Mouse (Mus musculus) embryo, embryonic 10 days (tissue): Measurements from ENCODE around the gene Dnah10.
A peak's percentile ranks its signal among the peaks of the same experiment; 100 is the strongest.

Source experiments
- DNase-seq: peaks from one replicate; pipeline ENCODE4 v3.0.0-alpha.2; 2015; ENCODE audit warnings: low spot score

Gene Dnah10

DNA sequence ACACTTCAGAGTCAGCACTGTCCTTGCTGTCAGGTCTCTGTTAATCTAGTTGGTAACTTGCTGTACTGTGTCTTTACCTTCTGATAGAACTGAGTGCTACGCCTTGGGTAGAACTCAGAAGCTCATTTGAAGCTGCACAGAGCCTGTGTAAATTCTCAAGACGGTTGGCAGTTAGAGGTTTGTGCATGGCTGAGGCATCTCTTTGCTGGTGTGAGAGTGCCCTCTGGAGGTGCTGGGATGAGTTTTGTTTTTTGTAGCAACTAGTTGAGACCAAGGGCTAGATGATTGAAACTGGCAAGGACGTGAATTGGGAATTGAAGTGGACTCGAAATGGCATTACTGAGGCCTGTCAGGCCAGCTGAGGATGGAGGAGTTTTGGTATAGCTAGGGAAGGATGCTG lies 144.1 kb downstream of the Dnah10 start:
- DNase-seq: peak; percentile 51

DNA sequence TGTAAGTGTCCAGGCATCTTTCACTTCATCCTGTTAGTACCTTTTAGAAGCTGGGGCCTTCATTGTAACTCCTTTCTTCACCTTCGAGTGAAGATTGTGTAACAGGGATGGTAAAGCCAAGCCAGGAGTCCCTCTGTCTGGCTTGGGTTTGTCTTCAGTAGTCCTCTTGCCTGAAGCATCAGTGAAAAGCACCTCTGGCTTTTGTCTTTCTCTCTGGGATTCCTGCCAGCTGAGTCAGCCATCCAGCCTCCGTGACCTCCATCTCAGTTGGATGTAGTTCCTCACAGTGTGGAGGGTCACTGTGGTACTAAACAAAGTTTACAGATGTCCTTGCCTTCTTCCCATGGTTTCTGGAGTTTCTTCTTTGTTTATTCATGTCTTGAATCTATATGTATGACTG lies 147.1 kb downstream of the Dnah10 start:
- DNase-seq: no peak

DNA sequence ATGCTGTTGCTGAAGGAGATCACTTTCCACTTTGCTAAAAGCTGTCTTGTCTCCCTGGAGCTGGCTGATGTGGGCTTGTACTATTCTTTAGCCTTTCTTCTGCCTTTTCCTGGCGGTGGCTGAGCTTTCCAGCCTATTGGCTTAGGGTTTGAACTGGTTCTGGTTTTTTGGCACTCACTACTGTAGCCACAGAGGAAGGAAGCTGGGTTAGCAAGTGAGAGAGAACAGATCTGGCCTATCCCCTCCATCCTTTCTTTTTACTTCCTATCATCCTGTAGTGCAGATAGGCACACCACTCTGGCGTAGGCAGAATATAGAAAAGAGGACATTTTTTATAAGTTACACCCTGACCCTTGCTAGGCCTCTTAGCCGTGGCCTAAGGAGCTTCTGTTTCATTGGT lies 148.2 kb downstream of the Dnah10 start:
- DNase-seq: no peak

DNA sequence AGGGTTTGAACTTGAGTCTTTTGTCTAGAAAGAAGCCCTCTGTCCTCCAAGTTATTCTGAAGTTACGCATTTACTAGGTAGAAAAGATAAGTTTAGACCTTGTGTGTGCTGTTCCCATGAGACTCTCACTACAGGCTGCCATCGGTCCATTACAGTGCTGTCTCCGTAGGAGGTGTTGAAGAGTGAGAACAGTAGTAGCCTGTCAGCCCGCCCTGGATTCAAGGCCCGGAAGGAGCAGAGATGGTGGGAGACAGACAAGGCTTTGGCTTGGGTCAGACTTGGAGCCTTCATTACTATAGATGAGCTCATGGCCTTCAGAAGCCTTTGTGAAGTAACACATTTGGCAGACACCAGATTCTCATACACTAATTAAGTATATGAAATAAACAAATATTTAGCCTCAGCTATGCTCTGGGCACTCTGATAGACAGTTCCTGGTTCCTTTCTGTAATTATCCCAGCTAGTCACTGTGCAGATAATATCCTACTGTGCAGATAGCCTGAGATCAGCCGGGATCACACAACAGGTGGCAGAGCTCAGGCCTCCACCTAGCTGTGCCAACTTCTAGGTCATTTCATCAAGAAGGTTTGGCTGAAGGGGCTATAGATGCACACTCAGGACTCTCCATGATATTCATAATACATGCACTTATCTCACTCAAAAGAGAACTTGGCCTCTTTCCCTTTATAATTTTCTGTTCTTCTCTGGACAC lies 149.2 kb downstream of the Dnah10 start:
- no peak for DNase-seq

DNA sequence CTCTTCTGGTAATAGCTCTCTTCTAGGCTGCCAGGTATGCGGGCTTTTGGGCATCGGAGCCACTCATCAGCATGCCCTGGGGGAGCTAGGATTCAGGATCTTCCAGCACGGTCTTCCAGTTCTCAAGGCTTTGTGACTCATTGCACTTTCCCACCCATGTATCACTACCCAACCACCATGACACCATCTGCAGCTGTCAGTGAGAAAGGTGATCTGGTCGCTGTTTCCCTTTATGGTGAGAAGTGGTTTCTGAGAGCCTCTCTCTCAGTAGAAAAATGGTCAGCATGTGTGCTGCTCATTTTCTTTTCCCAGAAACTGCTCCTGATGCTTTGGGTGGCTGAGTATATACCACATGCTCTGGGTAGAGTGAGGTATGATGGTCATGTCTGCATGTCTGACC lies 154.4 kb downstream of the Dnah10 start:
- no peak for DNase-seq

DNA sequence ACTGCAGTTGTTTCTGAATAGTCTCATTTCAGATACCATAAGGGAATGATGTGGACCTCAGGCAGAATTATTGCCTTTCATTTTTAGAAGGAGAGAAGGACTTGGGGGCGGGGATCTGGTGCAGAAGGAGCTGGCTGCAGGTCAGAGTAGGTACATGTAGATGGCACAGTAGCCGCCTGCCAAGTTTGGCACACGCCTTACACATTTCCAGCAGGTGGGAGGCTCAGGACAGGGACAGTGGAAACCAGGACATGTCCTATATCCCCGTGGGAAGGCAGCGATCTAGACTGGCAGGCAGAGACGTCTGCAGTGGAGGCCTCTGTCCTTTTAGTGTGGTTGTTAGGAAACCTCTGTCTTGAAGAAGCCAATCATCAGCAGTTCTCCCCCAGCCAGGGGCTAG lies 154.9 kb downstream of the Dnah10 start:
- no peak for DNase-seq

DNA sequence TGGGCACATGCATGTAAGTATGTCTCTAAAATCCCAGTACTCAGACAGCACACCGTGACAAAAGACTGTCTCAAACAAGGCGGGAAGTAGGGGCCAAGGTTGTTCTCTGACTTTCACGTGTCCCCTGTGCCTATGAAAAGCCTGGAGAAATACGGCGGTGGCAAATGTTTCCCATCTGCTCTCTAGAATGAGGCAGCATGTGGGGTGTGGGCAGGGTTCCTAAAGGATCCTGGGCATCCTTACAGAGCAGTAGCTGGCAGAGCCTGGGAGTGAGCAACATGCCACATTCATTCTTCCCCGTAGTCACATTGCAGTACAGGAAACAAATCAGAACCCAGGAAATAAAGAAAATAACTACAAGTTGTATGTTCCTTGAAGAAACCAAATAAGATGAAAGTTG lies 159.0 kb downstream of the Dnah10 start:
- DNase-seq: no peak
